Mouse (Mus musculus) forebrain, embryonic 11.5 days (tissue): ENCODE results near the gene Pcbp3. TPM values are rescaled to one million over a fixed set of nuclear protein-coding genes. Genes with fewer than 3 reads are reported as not detected.
A peak's percentile ranks its signal among the peaks of the same experiment; 100 is the strongest.

Experiments
- ATAC-seq: fragments of 200-750 bp; cut with Nextera tagmentation; replicated peaks from 2 replicates; pipeline ENCODE4 v1.8.0; 2017; ENCODE audit warnings: moderate TSS enrichment; ENCODE audit not compliant: low FRiP score
- DNase-seq: peaks from one replicate; pipeline ENCODE4 v3.0.0-alpha.2; 2017; ENCODE audit warnings: low spot score
- H3K27ac ChIP-seq: fragments of 300-500 bp; sonication (generic); 2 replicates; pipeline ENCODE4 v1.5.1; 2014; ENCODE audit warnings: low read depth, low read length
- H3K27me3 ChIP-seq: fragments of 300-500 bp; sonication (generic); 2 replicates; pipeline ENCODE4 v1.6.1; 2014; ENCODE audit warnings: mild to moderate bottlenecking, low read length, mixed read lengths; ENCODE audit not compliant: control insufficient read depth, insufficient read depth
- H3K36me3 ChIP-seq: fragments of 300-500 bp; sonication (generic); 2 replicates; pipeline ENCODE4 v1.6.1; 2014; ENCODE audit warnings: mild to moderate bottlenecking, low read length, moderate library complexity, mixed read lengths; ENCODE audit not compliant: control insufficient read depth, insufficient read depth
- H3K4me1 ChIP-seq: fragments of 300-500 bp; sonication (generic); replicated peaks from 2 replicates; pipeline ENCODE4 v1.6.1; 2014; ENCODE audit warnings: low read length, mixed read lengths; ENCODE audit not compliant: control insufficient read depth, insufficient read depth
- H3K4me2 ChIP-seq: fragments of 300-500 bp; sonication (generic); 2 replicates; pipeline ENCODE4 v1.6.1; 2014; ENCODE audit warnings: low read depth, mild to moderate bottlenecking, low read length, moderate library complexity, mixed read lengths; ENCODE audit not compliant: severe bottlenecking
- H3K4me3 ChIP-seq: fragments of 300-500 bp; sonication (generic); 2 replicates; pipeline ENCODE4 v1.5.1; 2014; ENCODE audit warnings: low read depth, low read length
- H3K9ac ChIP-seq: fragments of 300-500 bp; sonication (generic); 2 replicates; pipeline ENCODE4 v1.6.1; 2014; ENCODE audit warnings: low read length
- H3K9me3 ChIP-seq: fragments of 300-500 bp; sonication (generic); 2 replicates; pipeline ENCODE4 v1.6.1; 2016; ENCODE audit warnings: low read length, mixed read lengths; ENCODE audit not compliant: control insufficient read depth
- WGBS: fragments of 180-500 bp; shearing (Covaris S2); extraction: QIAGEN DNeasy Blood & Tissue Kit; methylation state at CpG from one replicate; pipeline ENCODE4 v1.1.7; 2014; 5-methylcytosine and 5-hydroxymethylcytosine counted together
- polyA plus RNA-seq: library from polyadenylated mRNA; unstranded; fragments of >200 nt; fragmentation: Nextera tagmentation; extraction: Ambion mirVana; gene quantifications from 2 replicates; pipeline ENCODE4 v1.2.1, GENCODE M21; 2014

Gene Pcbp3
- 35.4 and 38.9 TPM in 2 replicates for polyA plus RNA-seq

- H3K9me3 ChIP-seq, result no peaks in the 10 kb centered on the region
- H3K4me1 ChIP-seq, result peaks cover 8% of the 10 kb centered on the region
- 2% methylated on average over 62 of the region's 62 CpGs for WGBS
- H3K27me3 ChIP-seq, result no peaks in the 10 kb centered on the region
- H3K9ac ChIP-seq, result peak within 1 kb of the TSS; percentile 60
- peak; percentile 96 for ATAC-seq
- peak within 1 kb of the TSS; percentile 93 for H3K4me2 ChIP-seq
- peak; percentile 99 for DNase-seq
- H3K4me3 ChIP-seq, result peak within 1 kb of the TSS; percentile 63
- no peaks in the 10 kb centered on the region for H3K36me3 ChIP-seq
- no peak within 1 kb of the TSS for H3K27ac ChIP-seq
Measured at GRCm38 (mm10) chr10:76961790-76962489, at the start of gene Pcbp3. Gene Pcbp3, minus strand, starts transcription at chr10:76961887.

DNA sequence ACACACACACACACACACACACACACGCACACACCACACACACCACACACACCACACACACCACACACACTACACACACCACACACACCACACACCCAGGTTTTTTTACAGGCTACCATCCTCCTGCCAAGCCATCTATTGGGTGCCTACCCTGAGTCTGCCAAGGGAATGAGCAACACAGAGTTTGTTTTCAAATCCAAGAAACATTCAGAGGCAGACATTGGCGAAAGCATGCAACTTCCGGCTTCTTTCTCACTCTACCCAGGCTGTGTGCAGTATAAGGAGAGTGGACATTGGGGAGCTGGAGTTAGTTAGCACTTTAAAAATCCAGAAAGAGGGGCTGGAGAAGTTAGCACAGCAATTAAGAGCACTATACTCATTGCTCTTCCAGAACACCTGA is 47.0 kb upstream of the Pcbp3 start:
- 77% methylated on average over 3 of the region's 3 CpGs for WGBS
- ATAC-seq (no peak), DNase-seq (no peak)

DNA sequence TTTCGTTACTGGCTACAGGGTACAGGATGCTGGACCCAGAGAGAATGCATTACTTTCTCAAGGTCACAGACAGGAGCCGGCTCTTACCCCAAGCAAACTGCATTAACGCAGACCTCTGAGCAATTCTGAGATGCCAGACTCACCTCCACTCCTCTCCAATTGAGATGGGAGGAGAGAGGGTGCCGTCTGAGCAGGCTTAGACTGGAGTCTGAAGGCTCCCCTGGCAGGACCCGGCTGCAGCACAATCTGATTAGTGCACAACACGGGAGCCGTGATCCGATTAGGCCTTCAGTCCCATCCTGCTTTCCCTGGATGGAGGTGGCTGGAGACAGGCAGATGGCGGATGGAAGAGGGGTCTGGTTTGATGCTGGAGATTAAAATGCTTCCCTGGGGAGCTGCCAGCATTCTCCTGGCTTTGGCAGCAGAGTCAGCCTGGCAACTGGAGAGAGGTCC is 46.4 kb upstream of the Pcbp3 start:
- WGBS, result 25% methylated on average over 9 of the region's 9 CpGs
- Histone ChIP-seq H3K4me3 (no peak overlapping the region), H3K27me3 (no peaks in the 10 kb centered on the region), H3K9ac (no peak overlapping the region), H3K27ac (peak overlapping the region; percentile 31; the same call in 1 of the 2 replicates), H3K36me3 (no peaks in the 10 kb centered on the region), H3K9me3 (no peaks in the 10 kb centered on the region), H3K4me2 (no peak overlapping the region), H3K4me1 (peaks cover 6% of the 10 kb centered on the region)
- peak; percentile 56 for DNase-seq
- ATAC-seq, result 0 out of 2 replicates have a peak, but pooled peaks have one; percentile 42

More for the DNA sequence above, 47.0 kb upstream of the Pcbp3 start:
- Histone ChIP-seq H3K4me1 (peaks cover 6% of the 10 kb centered on the region), H3K9me3 (no peaks in the 10 kb centered on the region), H3K4me3 (no peak overlapping the region), H3K9ac (no peak overlapping the region), H3K4me2 (no peak overlapping the region), H3K27ac (no peak overlapping the region), H3K36me3 (no peaks in the 10 kb centered on the region), H3K27me3 (no peaks in the 10 kb centered on the region)

DNA sequence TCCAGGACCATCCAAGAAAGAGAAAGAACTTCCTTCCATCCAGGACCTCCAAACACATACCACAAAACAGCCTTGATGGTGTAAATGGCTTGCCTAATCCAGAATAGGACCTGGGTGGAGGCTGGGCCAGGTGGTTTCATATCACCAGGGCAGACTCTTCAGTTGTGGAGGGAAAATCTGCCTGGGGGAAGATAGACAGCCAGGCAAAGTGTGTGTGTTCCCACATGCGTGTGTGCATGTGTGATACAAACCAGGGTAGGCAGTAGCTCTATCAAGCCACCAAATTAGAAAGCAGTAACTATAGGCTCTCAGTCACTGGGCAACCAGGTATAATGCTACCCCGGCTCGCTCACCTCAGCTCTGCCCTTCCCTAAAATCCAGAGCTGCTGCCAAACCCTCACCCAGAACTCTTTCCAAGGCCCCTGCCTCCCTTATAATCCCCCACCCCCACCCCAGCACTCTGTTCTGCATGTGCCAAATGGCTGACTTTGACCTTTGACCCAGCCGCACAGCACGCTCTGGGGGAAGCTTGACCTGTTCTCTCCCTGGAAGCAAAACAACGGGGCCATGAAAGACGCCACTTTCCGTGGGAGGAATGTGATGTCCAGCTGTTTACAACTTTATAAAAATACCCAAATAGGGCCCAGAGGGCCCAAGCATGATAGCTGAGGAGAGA is 45.9 kb upstream of the Pcbp3 start:
- Histone ChIP-seq H3K27ac (no peak overlapping the region; the same call in 1 of the 2 replicates), H3K36me3 (no peaks in the 10 kb centered on the region), H3K4me1 (peaks cover 6% of the 10 kb centered on the region), H3K9me3 (no peaks in the 10 kb centered on the region), H3K4me2 (no peak overlapping the region), H3K4me3 (no peak overlapping the region), H3K9ac (no peak overlapping the region), H3K27me3 (no peaks in the 10 kb centered on the region)
- DNase-seq (no peak), ATAC-seq (no peak)
- WGBS, result 31% methylated on average over 8 of the region's 8 CpGs

DNA sequence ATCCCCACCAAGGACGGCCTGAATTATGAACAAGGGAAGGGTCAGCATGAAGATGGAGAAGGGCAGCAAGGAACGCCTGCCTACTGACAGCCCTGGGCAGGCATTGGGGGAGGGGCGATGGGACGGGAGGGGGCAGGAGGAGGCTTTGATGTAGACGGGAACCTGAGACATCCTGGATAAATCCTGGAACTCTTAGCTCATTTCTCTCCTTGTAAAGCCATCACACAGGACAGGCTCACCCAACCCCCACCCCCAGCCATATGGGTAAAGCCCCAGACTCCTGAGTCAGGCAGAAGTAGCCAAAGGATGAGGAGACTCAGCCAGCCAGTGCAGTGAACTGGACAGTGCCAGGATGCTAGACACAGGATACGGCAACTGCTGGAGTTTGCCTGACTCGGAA is 43.2 kb upstream of the Pcbp3 start:
- Histone ChIP-seq H3K27me3 (no peaks in the 10 kb centered on the region), H3K9me3 (no peaks in the 10 kb centered on the region), H3K9ac (no peak overlapping the region), H3K4me2 (no peak overlapping the region), H3K36me3 (no peaks in the 10 kb centered on the region), H3K4me3 (no peak overlapping the region), H3K27ac (no peak overlapping the region), H3K4me1 (peaks cover 6% of the 10 kb centered on the region)
- no peak for DNase-seq
- 41% methylated on average over 7 of the region's 7 CpGs for WGBS
- ATAC-seq, result no peak

- ATAC-seq (no peak), DNase-seq (no peak)
- Histone ChIP-seq H3K36me3 (no peaks in the 10 kb centered on the region), H3K4me2 (no peak overlapping the region), H3K27me3 (no peaks in the 10 kb centered on the region), H3K9me3 (no peaks in the 10 kb centered on the region), H3K4me3 (no peak overlapping the region), H3K4me1 (no peaks in the 10 kb centered on the region), H3K9ac (no peak overlapping the region), H3K27ac (no peak overlapping the region)
- 87% methylated on average over 17 of the region's 17 CpGs for WGBS
Measured at GRCm38 (mm10) chr10:76997759-76998513, 36.2 kb upstream of the Pcbp3 start.

DNA sequence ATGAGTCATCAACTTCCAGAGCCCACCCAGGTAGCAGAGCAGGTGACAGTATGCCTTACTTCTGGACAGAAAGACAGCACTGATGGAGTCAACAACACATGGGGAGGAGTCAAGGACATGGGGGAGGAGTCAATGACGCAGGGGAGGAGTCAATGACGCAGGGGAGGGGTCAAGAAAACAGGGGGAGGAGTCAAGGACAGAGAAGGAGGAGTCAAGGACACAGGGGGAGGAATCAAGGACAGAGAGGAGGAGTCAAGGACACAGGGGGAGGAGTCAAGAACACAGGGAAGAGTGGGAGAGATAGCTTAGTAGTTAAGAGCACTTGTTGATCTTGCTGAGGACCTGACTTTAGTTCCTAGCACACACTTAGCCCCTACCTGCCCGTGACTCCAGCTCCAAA is 30.8 kb upstream of the Pcbp3 start:
- Histone ChIP-seq H3K9ac (no peak overlapping the region), H3K36me3 (no peaks in the 10 kb centered on the region), H3K27ac (no peak overlapping the region), H3K9me3 (no peaks in the 10 kb centered on the region), H3K4me1 (no peaks in the 10 kb centered on the region), H3K27me3 (no peaks in the 10 kb centered on the region), H3K4me3 (no peak overlapping the region), H3K4me2 (no peak overlapping the region)
- WGBS, result 46% methylated on average over 3 of the region's 3 CpGs
- DNase-seq (no peak), ATAC-seq (no peak)

- no peak overlapping the region for H3K4me2 ChIP-seq
- 92% methylated on average over 5 of the region's 5 CpGs for WGBS
- H3K27me3 ChIP-seq, result no peaks in the 10 kb centered on the region
- H3K4me1 ChIP-seq, result no peaks in the 10 kb centered on the region
- no peaks in the 10 kb centered on the region for H3K9me3 ChIP-seq
- ATAC-seq (no peak), DNase-seq (no peak)
- H3K27ac ChIP-seq, result no peak overlapping the region
- no peak overlapping the region for H3K9ac ChIP-seq
- H3K4me3 ChIP-seq, result no peak overlapping the region
- no peaks in the 10 kb centered on the region for H3K36me3 ChIP-seq
Measured at GRCm38 (mm10) chr10:76988586-76988985, 26.9 kb upstream of the Pcbp3 start.
